ENCODE assay signal across 16 mouse cellular contexts in genomic region chr4:119845596-119846161, GRCm38 (mm10).
"Had no signal": no experiment of that assay in that cellular context is flagged by ENCODE, and none has a peak within 500 bp of the region (broad histone marks: within the 10 kb centered on the region; RNA-seq: fewer than 3 reads in every experiment).

No protein-coding gene starts in this region.

- DNase-seq: kidney, adult 2 months; kidney, postnatal 36 days; left cerebral cortex, postnatal 4 days; lung, adult 18-20 months; right cerebral cortex, adult 18-20 months; right cerebral cortex, postnatal 25 days; thymus, adult 2 months; thymus, postnatal 36 days had no signal

- H3K4me2 ChIP-seq: kidney, embryonic 15.5 days; limb, embryonic 13.5 days; midbrain, embryonic 11.5 days; midbrain, embryonic 15.5 days; neural tube, embryonic 13.5 days had no signal

- H3K27ac ChIP-seq: kidney, embryonic 15.5 days; limb, embryonic 13.5 days; liver, embryonic 14.5 days; midbrain, embryonic 15.5 days; neural tube, embryonic 13.5 days; stomach, postnatal 0 days had no signal

- H3K4me1 ChIP-seq: limb, embryonic 13.5 days; midbrain, embryonic 15.5 days; neural tube, embryonic 13.5 days had no signal

- H3K9ac ChIP-seq: kidney, embryonic 15.5 days; limb, embryonic 13.5 days; liver, embryonic 14.5 days; midbrain, embryonic 15.5 days; neural tube, embryonic 13.5 days had no signal

- H3K9me3 ChIP-seq: kidney, embryonic 15.5 days; limb, embryonic 13.5 days; midbrain, embryonic 15.5 days; neural tube, embryonic 13.5 days had no signal

- H3K4me3 ChIP-seq: kidney, embryonic 15.5 days; limb, embryonic 13.5 days; midbrain, embryonic 15.5 days; neural tube, embryonic 13.5 days had no signal

- H3K27me3 ChIP-seq: kidney, embryonic 15.5 days; limb, embryonic 13.5 days; midbrain, embryonic 15.5 days; neural tube, embryonic 13.5 days had no signal

- H3K36me3 ChIP-seq: kidney, embryonic 15.5 days; limb, embryonic 13.5 days; midbrain, embryonic 15.5 days; neural tube, embryonic 13.5 days had no signal

- ATAC-seq: intestine, embryonic 16.5 days; midbrain, embryonic 15.5 days had no signal
